In the genomic region with DNA sequence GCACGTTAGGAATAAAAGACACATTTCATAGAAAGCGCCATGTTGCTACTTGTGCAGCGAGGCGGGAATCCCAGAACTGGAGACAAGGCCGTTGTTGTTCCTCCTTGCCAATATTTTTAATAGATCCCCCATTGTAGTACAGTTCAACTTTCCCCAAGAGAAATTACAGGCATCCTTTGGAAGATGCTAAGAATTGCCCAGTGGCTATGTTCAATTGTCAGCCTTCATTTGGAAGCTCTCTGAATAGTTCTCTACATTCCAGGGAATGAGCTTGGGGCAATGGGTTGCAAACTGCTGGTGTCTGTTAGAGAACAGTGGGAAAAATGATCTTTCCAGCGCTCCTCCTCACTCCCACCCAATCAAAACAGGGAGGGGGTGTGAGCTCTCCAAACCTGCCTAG, we compare ENCODE assay signal across 31 mouse cellular contexts.
DNase-seq lines count a peak whose midpoint lies in the region; ATAC-seq and TF ChIP-seq lines count a peak whose summit lies in the region.
"Had no signal": no experiment of that assay in that cellular context is flagged by ENCODE, and none has a peak within 500 bp of the region (broad histone marks: within the 10 kb centered on the region; RNA-seq: fewer than 3 reads in every experiment).

No protein-coding gene starts in this region.

- 0 out of 2 replicates have a peak overlapping the region, but pooled peaks have one; percentile 20 for H3K27ac ChIP-seq in limb, embryonic 14.5 days (replicated peaks; ENCODE audit: low read depth, low read length)
- H3K27ac ChIP-seq in limb, embryonic 10.5 days = no peak overlapping the region
- H3K27ac ChIP-seq: forebrain, embryonic 10.5 days; forebrain, embryonic 15.5 days; gastrocnemius, adult 2 months; heart, embryonic 13.5 days; liver, embryonic 14.5 days; macrophage; midbrain, embryonic 13.5 days had no signal

- no peaks in the 10 kb centered on the region for H3K9me3 ChIP-seq in limb, embryonic 14.5 days (ENCODE audit: control insufficient read depth, low read length)
- no peaks in the 10 kb centered on the region for H3K9me3 ChIP-seq in limb, embryonic 10.5 days (replicated peaks)
- H3K9me3 ChIP-seq: forebrain, embryonic 10.5 days; forebrain, embryonic 15.5 days; heart, embryonic 13.5 days; midbrain, embryonic 13.5 days had no signal

- 75% methylated on average over 6 of the region's 6 CpGs for WGBS in limb, embryonic 14.5 days
- WGBS in limb, embryonic 10.5 days = 90% methylated on average over 6 of the region's 6 CpGs

- no peak for ATAC-seq in limb, embryonic 14.5 days (ENCODE audit: low FRiP score, low read depth)
- ATAC-seq in erythroblast, adult 5-6 weeks (replicated peaks; ENCODE audit: low FRiP score, poor library complexity, severe bottlenecking) = no peak
- ATAC-seq: forebrain, embryonic 15.5 days; midbrain, embryonic 13.5 days; Patski had no signal

- 0 out of 2 replicates have a peak, but pooled peaks cover 2% of the 10 kb centered on the region for H3K4me1 ChIP-seq in limb, embryonic 14.5 days (ENCODE audit: control insufficient read depth, insufficient read depth, low read length)
- H3K4me1 ChIP-seq in limb, embryonic 10.5 days = peaks cover 7% of the 10 kb centered on the region; the same call in 1 of the 2 replicates
- H3K4me1 ChIP-seq: forebrain, embryonic 10.5 days; heart, embryonic 13.5 days; midbrain, embryonic 13.5 days had no signal

- H3K4me3 ChIP-seq in limb, embryonic 14.5 days (replicated peaks; ENCODE audit: low read length) = no peak overlapping the region
- no peak overlapping the region for H3K4me3 ChIP-seq in limb, embryonic 10.5 days
- H3K4me3 ChIP-seq: forebrain, embryonic 10.5 days; forebrain, embryonic 15.5 days; gastrocnemius, adult 2 months; heart, embryonic 13.5 days; midbrain, embryonic 13.5 days had no signal

- H3K4me2 ChIP-seq in limb, embryonic 14.5 days (replicated peaks; ENCODE audit: low read depth, low read length, severe bottlenecking) = no peak overlapping the region
- H3K4me2 ChIP-seq: forebrain, embryonic 15.5 days; heart, embryonic 13.5 days; midbrain, embryonic 13.5 days had no signal

- DNase-seq in heart, adult 11 months = peak; percentile 57
- no peak for DNase-seq in heart, postnatal 4 days
- DNase-seq in limb, embryonic 14.5 days (ENCODE audit: low spot score) = no peak
- no peak for DNase-seq in limb, embryonic 10.5 days (ENCODE audit: low spot score)
- peak; percentile 31 for DNase-seq in brain, embryonic 14.5 days (ENCODE audit: low read depth)
- DNase-seq in gonadal fat pad, adult 2 months (ENCODE audit: low read depth) = peak; percentile 54
- DNase-seq: adrenal gland, postnatal 10 days; cerebellum, adult 11 months; cerebellum, adult 9-10 months; cerebellum, postnatal 36 days; gastrocnemius, adult 2 months; gastrocnemius, postnatal 36 days; heart, postnatal 10 days; kidney, adult 18-20 months; kidney, postnatal 36 days; layer of hippocampus, postnatal 36 days; liver; lung, adult 2 months; lung, postnatal 10 days; right cerebral cortex, postnatal 25 days; spleen, adult 18-20 months; thymus, postnatal 25 days had no signal

- peaks cover 8% of the 10 kb centered on the region for H3K36me3 ChIP-seq in limb, embryonic 14.5 days (ENCODE audit: control insufficient read depth, insufficient read depth, low read length)
- 0 out of 2 replicates have a peak, but pooled peaks cover 9% of the 10 kb centered on the region for H3K36me3 ChIP-seq in limb, embryonic 10.5 days
- H3K36me3 ChIP-seq: forebrain, embryonic 10.5 days; forebrain, embryonic 15.5 days; G1E; midbrain, embryonic 13.5 days had no signal

- no peak for TF ChIP-seq CTCF in brain, embryonic 14.5 days (IDR thresholded peaks at IDR 0.05; ENCODE audit: borderline replicate concordance, extremely low read depth, insufficient read depth, insufficient read length)

- H3K9ac ChIP-seq in limb, embryonic 14.5 days (ENCODE audit: low read depth, low read length, severe bottlenecking) = no peak overlapping the region
- H3K9ac ChIP-seq: forebrain, embryonic 15.5 days; heart, embryonic 13.5 days; liver, embryonic 14.5 days; midbrain, embryonic 13.5 days had no signal

- no peak for TF ChIP-seq POLR2A in limb, embryonic 14.5 days (IDR thresholded peaks at IDR 0.05; ENCODE audit: borderline replicate concordance, extremely low read depth, insufficient read depth, insufficient read length)
- no peak for TF ChIP-seq POLR2A in brain, embryonic 14.5 days (IDR thresholded peaks at IDR 0.05; ENCODE audit: borderline replicate concordance, extremely low read depth, insufficient read depth, insufficient read length, poor library complexity, severe bottlenecking)

- H3K27me3 ChIP-seq in limb, embryonic 14.5 days (ENCODE audit: control insufficient read depth, insufficient read depth, low read length) = no peaks in the 10 kb centered on the region
- H3K27me3 ChIP-seq in limb, embryonic 10.5 days (ENCODE audit: low read depth, poor library complexity, severe bottlenecking) = no peaks in the 10 kb centered on the region
- H3K27me3 ChIP-seq: forebrain, embryonic 15.5 days; heart, embryonic 13.5 days; midbrain, embryonic 13.5 days; Patski had no signal

Comparison
In these comparisons a context has a peak if more than half of its experiments do, and no peak if none do; other contexts are left out.
1. DNase-seq: peak in heart, adult 11 months (single experiment), brain, embryonic 14.5 days (single experiment) and gonadal fat pad, adult 2 months (single experiment); none in heart, postnatal 4 days (single experiment), limb, embryonic 14.5 days (single experiment) and limb, embryonic 10.5 days (single experiment).